Mouse (Mus musculus): ENCODE measurements around the gene Stt3b. TPM values are rescaled to one million over a fixed set of nuclear protein-coding genes. Genes with fewer than 3 reads are reported as not detected.

Gene Stt3b
- total RNA-seq (2014; fragmentation: Nextera tagmentation) (95.9 and 98.2 TPM in 2 replicates), total RNA-seq (2017) (65.4 and 67.8 TPM in 2 replicates), polyA plus RNA-seq (2012) (26.0 and 35.0 TPM in 2 replicates)

DNA sequence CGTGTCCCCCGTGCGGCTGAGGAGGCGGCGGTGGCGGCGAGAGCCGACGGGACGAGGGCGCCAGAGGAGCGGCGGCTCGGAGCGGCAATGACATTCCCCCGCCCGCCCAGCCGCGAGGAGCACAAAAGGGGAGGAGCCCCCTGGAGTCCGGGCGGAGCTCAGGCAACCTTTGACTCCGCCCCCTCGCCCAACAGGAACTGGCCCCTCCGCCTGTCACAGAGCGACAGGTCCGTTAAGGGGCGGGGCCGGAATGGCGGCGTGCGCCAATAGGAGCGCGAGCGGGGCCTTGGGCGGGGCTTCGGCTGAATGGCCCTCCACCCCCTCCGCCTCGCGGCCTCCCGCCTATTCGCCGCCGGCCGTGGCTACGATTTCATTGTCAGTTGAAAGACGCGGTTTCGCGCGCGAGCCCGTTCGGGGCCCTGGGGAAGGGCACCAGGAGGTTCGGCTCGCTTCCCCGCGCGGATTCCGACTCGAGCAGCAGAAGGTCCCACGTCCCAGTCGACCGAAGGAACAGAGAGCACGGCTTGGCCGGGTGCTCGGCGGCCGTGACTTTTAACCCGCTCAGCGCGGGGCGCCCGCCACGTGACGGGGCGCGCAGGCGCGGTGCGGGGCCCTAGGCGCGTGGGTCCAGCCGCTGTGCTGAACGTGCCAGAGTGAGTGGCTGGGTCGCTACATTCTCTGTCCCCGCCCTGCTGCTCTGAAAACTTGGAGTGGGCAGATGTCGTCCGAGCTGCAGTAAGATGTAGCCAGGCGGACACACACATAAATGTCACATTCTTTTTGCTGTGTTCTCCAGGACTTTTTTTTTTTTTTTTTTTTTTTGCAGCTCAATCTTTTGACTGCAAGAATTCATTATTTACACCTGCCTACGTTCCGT lies at the start of gene Stt3b:
Stt3b (minus strand) TSS at position 76 of the 877 bp plus-strand sequence.
- Histone ChIP-seq H3K27me3 (ENCODE audit: insufficient read depth, low read length) (no peaks in the 10 kb centered on the region), H3K4me3 (ENCODE audit: low read depth, low read length) (peak within 1 kb of the TSS; percentile 93), H3K36me3 (replicated peaks) (peaks cover 8% of the 10 kb centered on the region), H3K9me3 (replicated peaks) (no peaks in the 10 kb centered on the region), H3K4me1 (ENCODE audit: insufficient read depth, low read depth, low read length) (peaks cover 23% of the 10 kb centered on the region)
- peak; percentile 85 for ATAC-seq (ENCODE audit: extremely low read depth, insufficient number of reproducible peaks, low FRiP score, poor library complexity, severe bottlenecking)
- TF ChIP-seq POLR2AphosphoS5 (IDR thresholded peaks at IDR 0.05; ENCODE audit: insufficient replicate concordance, low read depth, low read length) (no peak), TAL1 (conservative IDR thresholded peaks at IDR 0.05; ENCODE audit: low read depth, low read length) (no peak), GATA1 (IDR thresholded peaks at IDR 0.05; ENCODE audit: borderline replicate concordance, low read length) (no peak), GATA2 (IDR thresholded peaks at IDR 0.05; ENCODE audit: borderline replicate concordance, low read depth, low read length) (no peak), CTCF (IDR thresholded peaks at IDR 0.05; ENCODE audit: low read depth, low read length) (no peak)
- peak; percentile 98 for DNase-seq (ENCODE audit: low spot score)

DNA sequence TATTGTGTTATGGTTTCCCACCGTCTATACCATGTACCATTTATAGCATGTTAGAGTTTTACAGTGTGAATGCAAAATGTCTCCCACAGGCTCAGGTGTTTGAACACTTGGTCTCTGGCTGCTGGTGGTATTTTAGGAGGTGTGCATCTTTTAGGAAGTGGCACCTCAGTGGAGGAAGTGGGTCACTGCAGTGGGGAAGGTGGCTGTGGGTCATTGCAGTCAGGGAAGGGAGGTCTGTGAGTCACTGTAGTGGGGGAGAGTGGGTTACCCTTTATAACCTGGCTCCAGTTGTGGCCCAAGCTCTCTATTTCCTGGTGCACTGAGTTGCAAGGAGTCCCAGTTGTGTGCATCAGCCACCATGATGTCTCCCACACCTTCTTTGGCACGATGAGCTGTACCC lies 48.2 kb upstream of the Stt3b start:
- no peaks in the 10 kb centered on the region for H3K4me1 ChIP-seq (ENCODE audit: insufficient read depth, low read depth, low read length)
- ATAC-seq (ENCODE audit: extremely low read depth, insufficient number of reproducible peaks, low FRiP score, poor library complexity, severe bottlenecking) = no peak
- H3K9me3 ChIP-seq (replicated peaks) = peaks cover 30% of the 10 kb centered on the region
- no peaks in the 10 kb centered on the region for H3K27me3 ChIP-seq (ENCODE audit: insufficient read depth, low read length)
- no peaks in the 10 kb centered on the region for H3K36me3 ChIP-seq (replicated peaks)
- H3K4me3 ChIP-seq (ENCODE audit: low read depth, low read length) = no peak overlapping the region
- TF ChIP-seq TAL1 (conservative IDR thresholded peaks at IDR 0.05; ENCODE audit: low read depth, low read length) (no peak), GATA2 (IDR thresholded peaks at IDR 0.05; ENCODE audit: borderline replicate concordance, low read depth, low read length) (no peak), GATA1 (IDR thresholded peaks at IDR 0.05; ENCODE audit: borderline replicate concordance, low read length) (no peak), POLR2AphosphoS5 (IDR thresholded peaks at IDR 0.05; ENCODE audit: insufficient replicate concordance, low read depth, low read length) (no peak), CTCF (IDR thresholded peaks at IDR 0.05; ENCODE audit: low read depth, low read length) (no peak)
- no peak for DNase-seq (ENCODE audit: low spot score)

DNA sequence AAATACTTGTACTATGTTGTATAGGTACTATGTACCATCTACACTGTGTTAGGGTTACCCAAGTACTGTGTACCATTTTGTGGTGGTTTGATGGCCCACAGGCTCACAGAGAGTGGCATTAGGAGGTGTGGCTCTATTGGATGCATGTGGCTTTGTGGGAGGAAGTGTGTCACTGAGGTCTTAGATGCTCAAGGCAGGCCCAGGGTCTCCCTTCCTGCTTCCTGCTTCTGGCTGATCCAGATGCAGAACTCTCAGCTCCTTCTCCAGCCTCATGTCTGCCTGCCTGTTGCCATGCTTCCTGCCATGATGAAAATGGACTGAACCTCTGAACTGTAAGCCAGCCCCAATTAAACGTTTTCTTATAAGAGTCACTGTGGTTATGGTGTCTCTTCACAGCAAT lies 47.8 kb upstream of the Stt3b start:
- ATAC-seq (ENCODE audit: extremely low read depth, insufficient number of reproducible peaks, low FRiP score, poor library complexity, severe bottlenecking) = no peak

DNA sequence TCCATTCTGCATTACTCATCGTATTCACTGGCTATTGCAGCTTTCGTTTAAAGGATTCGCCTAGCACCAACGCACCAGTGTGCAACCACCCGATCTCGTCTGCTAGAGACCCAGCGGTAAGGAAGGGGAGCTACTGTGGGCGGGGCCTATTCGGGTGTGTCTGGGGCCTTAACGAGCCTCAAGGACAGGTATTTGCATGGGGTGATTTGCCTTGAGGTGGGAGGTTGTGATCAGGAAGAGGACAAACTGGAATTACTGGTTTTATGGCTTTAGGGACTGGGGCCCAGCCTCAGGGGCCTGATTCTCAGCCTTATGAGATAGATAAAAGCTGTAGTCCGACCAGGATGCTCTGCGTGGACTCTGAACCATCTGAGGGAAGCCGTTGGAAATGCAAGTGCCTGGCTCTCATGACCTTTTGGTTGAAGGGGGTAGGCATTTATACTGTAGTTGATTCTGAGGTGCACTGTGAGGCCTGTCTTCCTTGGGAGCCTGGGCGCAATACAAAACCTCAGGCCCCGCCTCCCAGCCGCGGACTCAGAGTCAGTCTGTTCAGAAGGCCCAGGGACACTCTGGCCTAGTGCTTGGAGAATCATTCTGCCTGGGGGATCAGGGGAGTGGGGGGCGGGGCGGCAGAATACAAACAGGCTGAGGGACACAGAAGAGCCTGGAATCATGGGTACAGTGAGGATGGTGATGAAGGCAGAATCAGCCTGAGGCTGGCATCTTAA lies 46.7 kb upstream of the Stt3b start:
- no peak overlapping the region for H3K4me3 ChIP-seq (ENCODE audit: low read depth, low read length)
- no peak for DNase-seq (ENCODE audit: low spot score)
- H3K4me1 ChIP-seq (ENCODE audit: insufficient read depth, low read depth, low read length) = no peaks in the 10 kb centered on the region
- no peaks in the 10 kb centered on the region for H3K36me3 ChIP-seq (replicated peaks)
- no peak for ATAC-seq (ENCODE audit: extremely low read depth, insufficient number of reproducible peaks, low FRiP score, poor library complexity, severe bottlenecking)
- TF ChIP-seq GATA2 (IDR thresholded peaks at IDR 0.05; ENCODE audit: borderline replicate concordance, low read depth, low read length) (no peak), TAL1 (conservative IDR thresholded peaks at IDR 0.05; ENCODE audit: low read depth, low read length) (no peak), CTCF (IDR thresholded peaks at IDR 0.05; ENCODE audit: low read depth, low read length) (no peak), GATA1 (IDR thresholded peaks at IDR 0.05; ENCODE audit: borderline replicate concordance, low read length) (no peak), POLR2AphosphoS5 (IDR thresholded peaks at IDR 0.05; ENCODE audit: insufficient replicate concordance, low read depth, low read length) (no peak)
- peaks cover 27% of the 10 kb centered on the region for H3K9me3 ChIP-seq (replicated peaks)
- no peaks in the 10 kb centered on the region for H3K27me3 ChIP-seq (ENCODE audit: insufficient read depth, low read length)

More for the DNA sequence above, 47.8 kb upstream of the Stt3b start:
- Histone ChIP-seq H3K9me3 (replicated peaks) (peaks cover 30% of the 10 kb centered on the region), H3K4me3 (ENCODE audit: low read depth, low read length) (no peak overlapping the region), H3K4me1 (ENCODE audit: insufficient read depth, low read depth, low read length) (no peaks in the 10 kb centered on the region), H3K36me3 (replicated peaks) (no peaks in the 10 kb centered on the region), H3K27me3 (ENCODE audit: insufficient read depth, low read length) (no peaks in the 10 kb centered on the region)
- no peak for DNase-seq (ENCODE audit: low spot score)
- TF ChIP-seq GATA1 (IDR thresholded peaks at IDR 0.05; ENCODE audit: borderline replicate concordance, low read length) (no peak), GATA2 (IDR thresholded peaks at IDR 0.05; ENCODE audit: borderline replicate concordance, low read depth, low read length) (no peak), CTCF (IDR thresholded peaks at IDR 0.05; ENCODE audit: low read depth, low read length) (no peak), POLR2AphosphoS5 (IDR thresholded peaks at IDR 0.05; ENCODE audit: insufficient replicate concordance, low read depth, low read length) (no peak), TAL1 (conservative IDR thresholded peaks at IDR 0.05; ENCODE audit: low read depth, low read length) (no peak)

DNA sequence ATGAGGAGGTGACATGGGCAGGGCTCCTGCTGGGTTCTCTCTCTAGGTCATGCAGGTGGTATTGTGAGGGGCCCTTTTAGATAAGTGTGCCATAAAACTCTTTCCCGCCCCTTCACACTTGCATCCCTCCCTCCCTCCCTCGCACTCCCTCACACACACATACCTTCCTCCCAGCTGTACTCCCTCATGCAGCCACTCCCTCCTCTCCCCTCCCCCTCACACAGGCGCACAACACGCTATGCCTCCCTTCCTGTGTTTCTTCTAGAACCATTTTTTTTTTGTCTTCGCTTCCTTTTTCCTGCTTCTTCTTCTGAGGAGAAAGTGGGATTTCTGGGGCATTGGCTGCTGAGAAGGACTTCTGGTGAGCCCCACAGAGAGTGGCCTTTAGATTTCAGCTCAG lies 45.8 kb upstream of the Stt3b start:
- DNase-seq (ENCODE audit: low spot score) (no peak), ATAC-seq (ENCODE audit: extremely low read depth, insufficient number of reproducible peaks, low FRiP score, poor library complexity, severe bottlenecking) (no peak)
- peaks cover 23% of the 10 kb centered on the region for H3K9me3 ChIP-seq (replicated peaks)
- H3K4me3 ChIP-seq (ENCODE audit: low read depth, low read length) = no peak overlapping the region
- no peaks in the 10 kb centered on the region for H3K4me1 ChIP-seq (ENCODE audit: insufficient read depth, low read depth, low read length)
- no peak for TF ChIP-seq CTCF (IDR thresholded peaks at IDR 0.05; ENCODE audit: low read depth, low read length)
- no peak for TF ChIP-seq POLR2AphosphoS5 (IDR thresholded peaks at IDR 0.05; ENCODE audit: insufficient replicate concordance, low read depth, low read length)
- no peak for TF ChIP-seq GATA2 (IDR thresholded peaks at IDR 0.05; ENCODE audit: borderline replicate concordance, low read depth, low read length)
- TF ChIP-seq GATA1 (IDR thresholded peaks at IDR 0.05; ENCODE audit: borderline replicate concordance, low read length) = no peak
- TF ChIP-seq TAL1 (conservative IDR thresholded peaks at IDR 0.05; ENCODE audit: low read depth, low read length) = no peak
- H3K27me3 ChIP-seq (ENCODE audit: insufficient read depth, low read length) = no peaks in the 10 kb centered on the region
- H3K36me3 ChIP-seq (replicated peaks) = no peaks in the 10 kb centered on the region

Data from G1E (cell line).